Mouse (Mus musculus): ENCODE measurements around the gene Trim47.

Gene Trim47

DNA sequence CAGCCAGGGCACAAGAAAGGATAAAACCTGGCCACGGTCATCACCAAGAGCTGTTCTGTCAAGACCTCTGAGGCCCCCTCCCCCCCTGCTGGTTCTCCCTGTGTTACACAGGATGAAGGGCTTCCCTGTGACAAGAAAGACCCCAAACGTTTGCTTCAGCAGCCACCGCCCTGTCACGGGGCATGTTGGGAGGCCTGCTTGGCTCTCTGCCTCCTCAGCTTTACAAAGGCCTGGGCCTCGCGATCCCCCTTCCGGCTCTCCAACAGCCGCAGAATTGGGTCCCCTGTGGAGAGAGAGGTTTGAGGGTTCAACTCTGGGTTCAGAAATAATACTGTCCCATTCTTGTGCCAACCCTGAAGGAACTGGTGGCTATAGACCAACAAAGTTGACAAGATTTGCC lies 64.5 kb downstream of the Trim47 start:
- no peak for DNase-seq (ENCODE audit: low spot score in 2 of 2)

DNA sequence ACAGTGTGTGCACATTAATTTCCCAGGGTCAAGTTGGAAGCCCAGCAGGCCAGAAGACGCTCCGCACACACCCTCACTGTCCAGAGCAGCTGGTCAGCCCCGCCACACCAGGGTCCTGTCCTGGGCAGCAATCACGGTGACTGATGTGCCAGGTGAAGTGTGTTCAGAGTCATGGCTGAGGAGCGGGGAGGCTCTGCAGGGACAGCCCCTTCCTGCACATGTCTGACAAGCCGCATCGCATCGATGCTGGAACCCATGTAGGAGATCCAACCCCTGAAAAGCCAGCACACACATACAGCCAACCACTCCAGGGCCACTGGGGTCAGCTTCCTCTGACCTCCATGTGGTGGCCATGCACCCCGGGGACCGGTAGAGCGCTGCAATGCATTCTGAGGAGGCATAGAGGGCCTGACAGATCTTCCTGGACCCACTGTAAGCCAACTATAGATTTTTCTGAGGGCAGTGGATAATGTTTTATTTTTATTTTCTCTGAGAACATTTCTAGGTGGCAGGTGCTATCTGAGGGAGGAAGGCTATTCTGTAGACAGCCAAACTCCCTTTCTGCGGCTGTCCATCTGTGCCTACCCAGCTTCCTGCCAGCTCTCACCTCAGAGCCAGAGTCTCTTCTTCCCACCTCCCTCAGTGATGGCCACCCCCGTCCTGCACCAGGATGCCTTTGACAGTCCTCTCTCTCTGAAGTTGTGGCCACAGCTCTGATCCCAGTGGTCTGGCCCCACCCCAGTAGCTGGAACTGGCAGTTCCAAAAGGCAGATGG lies 65.2 kb downstream of the Trim47 start:
- no peak for DNase-seq (ENCODE audit: low spot score in 2 of 2)

DNA sequence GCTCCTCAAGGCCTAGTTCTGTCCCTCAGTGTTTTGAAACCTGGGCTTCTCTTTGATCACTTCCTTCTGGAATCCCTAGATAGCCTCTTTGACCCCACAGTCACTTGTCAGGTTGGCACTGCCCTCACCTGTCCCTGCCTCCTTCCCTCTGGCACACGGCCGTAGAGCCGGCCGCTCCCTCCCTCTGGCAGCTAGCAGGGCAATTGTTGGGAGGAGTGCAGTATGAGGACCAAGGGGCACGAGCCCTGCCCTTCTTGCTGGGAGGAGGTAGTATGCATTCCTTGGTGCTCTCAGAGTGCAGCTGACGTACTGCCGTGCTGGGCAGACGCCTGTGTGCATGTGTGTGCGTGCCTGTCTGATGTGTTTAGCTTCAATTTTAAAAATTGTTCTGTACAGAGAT lies 66.4 kb downstream of the Trim47 start:
- DNase-seq (ENCODE audit: low spot score in 2 of 2): no peak

DNA sequence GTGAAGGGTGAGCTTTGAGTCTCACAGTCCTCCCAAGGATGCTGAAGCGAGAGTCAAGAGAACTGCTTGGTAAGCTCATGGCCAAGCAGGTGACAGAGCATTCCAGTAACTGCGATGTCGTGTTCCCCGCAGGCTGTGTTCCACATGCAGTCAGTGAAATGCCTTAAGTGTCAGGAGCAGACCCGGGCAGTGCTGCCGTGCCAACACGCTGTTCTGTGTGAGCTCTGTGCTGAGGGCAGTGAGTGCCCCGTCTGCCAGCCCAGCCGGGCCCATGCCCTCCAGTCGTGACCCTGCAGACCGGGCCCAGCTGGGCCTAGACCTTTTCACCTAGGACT lies 67.4 kb downstream of the Trim47 start:
- no peak for DNase-seq (ENCODE audit: low spot score in 2 of 2)

DNA sequence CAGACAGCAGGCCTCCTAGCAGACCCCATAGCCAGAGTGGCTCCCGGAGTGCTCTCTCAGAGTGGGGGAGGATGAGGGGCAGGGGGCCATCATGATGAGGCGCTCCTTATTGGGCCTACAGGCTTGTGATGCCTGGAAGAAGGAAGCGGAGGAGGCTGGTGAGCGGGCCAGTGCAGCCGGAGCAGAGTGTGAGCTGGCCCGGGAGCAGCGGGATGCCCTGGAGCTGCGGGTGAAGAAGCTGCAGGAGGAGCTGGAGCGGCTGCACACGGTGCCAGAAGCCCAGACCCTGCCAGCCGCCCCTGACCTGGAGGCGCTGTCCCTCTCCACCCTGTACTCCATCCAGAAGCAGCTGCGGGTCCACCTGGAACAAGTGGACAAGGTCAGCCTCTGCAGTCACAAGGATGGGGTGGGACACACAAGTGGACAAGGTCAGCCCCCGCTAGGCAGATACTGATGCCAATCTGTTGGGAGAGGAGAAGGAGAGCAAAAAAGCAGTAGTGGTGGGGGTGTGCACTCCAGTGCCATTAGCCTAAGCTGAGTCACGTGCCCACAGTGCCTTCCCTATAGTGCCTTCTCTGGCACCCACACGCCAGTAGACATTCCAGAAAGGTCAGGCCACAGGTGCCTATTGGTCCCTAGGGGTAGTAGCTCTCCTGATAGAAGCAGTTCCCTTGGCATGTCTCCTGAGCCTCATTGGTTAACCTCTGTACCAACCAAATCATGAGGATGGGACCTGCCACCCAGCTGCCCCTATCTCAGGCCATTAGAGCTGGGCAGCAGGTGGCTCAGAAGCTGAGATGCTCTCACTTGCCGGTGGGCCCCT lies 67.9 kb downstream of the Trim47 start:
- no peak for DNase-seq (ENCODE audit: low spot score in 2 of 2)

DNA sequence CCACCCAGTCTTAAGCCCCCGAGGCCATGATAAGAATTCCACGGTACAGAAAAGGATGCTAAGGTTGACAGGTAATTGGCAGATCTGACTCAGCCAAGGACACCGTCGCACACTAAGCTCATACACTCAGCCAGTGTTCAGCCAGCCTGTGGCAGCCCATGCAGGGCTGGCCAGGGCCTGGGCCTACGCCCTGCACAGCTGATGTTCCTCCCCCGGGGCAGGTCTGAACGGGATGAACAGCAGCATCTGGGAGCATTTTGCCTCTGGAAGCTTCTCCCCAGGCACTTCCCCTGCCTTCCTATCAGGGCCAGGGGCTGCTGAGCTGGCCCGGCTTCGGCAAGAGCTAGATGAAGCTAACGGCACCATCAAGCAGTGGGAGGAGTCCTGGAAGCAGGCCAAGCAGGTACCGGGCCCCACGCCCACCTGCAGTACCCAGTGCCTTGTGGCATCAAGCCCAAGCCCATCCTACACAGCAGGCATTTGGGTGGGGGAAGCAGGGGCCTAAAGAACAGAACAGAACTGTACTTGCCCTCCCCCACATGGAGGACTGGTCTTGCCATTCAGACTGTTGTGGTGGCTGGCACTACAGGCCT lies 68.9 kb downstream of the Trim47 start:
- no peak for DNase-seq (ENCODE audit: low spot score in 2 of 2)

DNA sequence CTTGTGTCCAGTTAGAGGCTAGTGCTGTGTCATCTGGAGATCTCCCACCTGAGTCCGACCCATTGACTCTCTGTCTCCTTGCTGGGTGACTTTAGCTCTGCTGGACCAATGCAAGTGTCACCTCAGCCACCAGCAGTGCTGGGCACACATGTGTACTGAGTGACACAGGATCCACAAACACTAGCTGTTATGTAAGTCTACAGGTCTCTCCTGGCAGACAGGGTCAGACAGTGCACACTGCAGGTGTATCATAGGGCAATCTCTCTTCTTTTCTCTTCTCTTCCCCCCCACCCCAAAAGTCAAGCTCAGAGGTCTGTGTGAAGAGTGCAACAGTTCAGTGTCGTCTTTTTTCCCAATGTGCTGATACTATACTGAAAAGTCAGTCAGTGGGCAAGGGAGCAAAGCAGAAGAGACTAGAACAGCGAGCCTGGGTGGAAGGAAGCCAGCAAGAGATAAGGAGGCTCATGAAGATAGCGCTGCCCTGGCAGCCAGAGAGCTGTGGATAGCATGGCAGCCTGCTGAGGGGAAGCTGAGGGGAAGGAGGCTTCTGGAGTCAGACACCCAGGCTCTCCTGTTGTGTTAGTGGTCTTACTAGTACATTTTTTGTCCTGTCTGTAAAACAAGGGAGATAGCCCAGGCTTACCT lies 69.7 kb downstream of the Trim47 start:
- no peak for DNase-seq (ENCODE audit: low spot score in 2 of 2)

DNA sequence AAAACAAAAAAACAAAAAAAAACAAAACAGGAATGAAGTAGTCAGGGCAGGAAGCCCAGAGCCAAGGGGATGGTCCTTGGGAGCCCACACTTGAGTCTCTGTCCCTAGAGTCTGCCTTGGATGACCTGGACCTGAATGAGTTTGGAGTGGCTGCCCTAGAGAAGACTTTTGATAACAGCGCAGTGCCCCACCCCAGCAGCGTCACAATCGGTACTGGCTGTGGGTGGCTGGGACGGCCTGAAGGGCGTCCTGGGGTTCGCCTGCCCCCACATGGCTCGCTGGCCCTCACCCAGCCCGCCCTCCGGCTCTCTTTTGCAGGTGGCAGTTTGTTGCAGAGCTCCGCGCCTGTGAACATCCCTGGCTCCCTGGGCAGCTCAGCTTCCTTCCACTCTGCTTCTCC lies 71.1 kb downstream of the Trim47 start:
- no peak for DNase-seq (ENCODE audit: low spot score in 2 of 2)
